Mouse (Mus musculus) midbrain, embryonic 16.5 days (tissue): Measurements from ENCODE around the gene Akr1c12. TPM values are rescaled to one million over a fixed set of nuclear protein-coding genes. Genes with fewer than 3 reads are reported as not detected.

Source experiments
- ATAC-seq: fragments of 200-750 bp; cut with Nextera tagmentation; 2 replicates; pipeline ENCODE4 v1.8.0; 2017; ENCODE audit warnings: moderate TSS enrichment
- H3K27ac ChIP-seq: fragments of 300-500 bp; sonication (generic); 2 replicates; pipeline ENCODE4 v1.5.1; 2014; ENCODE audit warnings: mild to moderate bottlenecking, low read length, mixed read lengths
- H3K27me3 ChIP-seq: fragments of 300-500 bp; sonication (generic); 2 replicates; pipeline ENCODE4 v1.6.1; 2014; ENCODE audit warnings: low read depth, low read length, mixed read lengths; ENCODE audit not compliant: control insufficient read depth, insufficient read depth
- H3K36me3 ChIP-seq: fragments of 300-500 bp; sonication (generic); 2 replicates; pipeline ENCODE4 v1.6.1; 2014; ENCODE audit warnings: mild to moderate bottlenecking, low read length, moderate library complexity, mixed read lengths; ENCODE audit not compliant: control insufficient read depth, insufficient read depth
- H3K4me1 ChIP-seq: fragments of 300-500 bp; sonication (generic); 2 replicates; pipeline ENCODE4 v1.6.1; 2014; ENCODE audit warnings: mild to moderate bottlenecking, low read length, mixed read lengths; ENCODE audit not compliant: control insufficient read depth, insufficient read depth
- H3K4me2 ChIP-seq: fragments of 300-500 bp; sonication (generic); 2 replicates; pipeline ENCODE4 v1.6.1; 2014; ENCODE audit warnings: mild to moderate bottlenecking, low read length, mixed read lengths
- H3K4me3 ChIP-seq: fragments of 300-500 bp; sonication (generic); 2 replicates; pipeline ENCODE4 v1.5.1; 2014; ENCODE audit warnings: low read depth, mild to moderate bottlenecking, low read length, moderate library complexity, mixed read lengths
- H3K9ac ChIP-seq: fragments of 300-500 bp; sonication (generic); 2 replicates; pipeline ENCODE4 v1.6.1; 2014; ENCODE audit warnings: low read depth, low read length, mixed read lengths
- H3K9me3 ChIP-seq: fragments of 300-500 bp; sonication (generic); replicated peaks from 2 replicates; pipeline ENCODE4 v1.6.1; 2014; ENCODE audit warnings: mild to moderate bottlenecking, low read length, mixed read lengths; ENCODE audit not compliant: control insufficient read depth, poor library complexity, severe bottlenecking
- WGBS: fragments of 180-500 bp; shearing (Covaris S2); extraction: QIAGEN DNeasy Blood & Tissue Kit; methylation state at CpG from one replicate; pipeline ENCODE4 v1.1.7; 2014; 5-methylcytosine and 5-hydroxymethylcytosine counted together
- polyA plus RNA-seq: library from polyadenylated mRNA; unstranded; fragments of >200 nt; fragmentation: Nextera tagmentation; extraction: Ambion mirVana; gene quantifications from 2 replicates; pipeline ENCODE4 v1.2.1, GENCODE M21; 2015

The Akr1c12 gene
- polyA plus RNA-seq, 1 experiment from 2014 or later: 0.23 TPM

DNA sequence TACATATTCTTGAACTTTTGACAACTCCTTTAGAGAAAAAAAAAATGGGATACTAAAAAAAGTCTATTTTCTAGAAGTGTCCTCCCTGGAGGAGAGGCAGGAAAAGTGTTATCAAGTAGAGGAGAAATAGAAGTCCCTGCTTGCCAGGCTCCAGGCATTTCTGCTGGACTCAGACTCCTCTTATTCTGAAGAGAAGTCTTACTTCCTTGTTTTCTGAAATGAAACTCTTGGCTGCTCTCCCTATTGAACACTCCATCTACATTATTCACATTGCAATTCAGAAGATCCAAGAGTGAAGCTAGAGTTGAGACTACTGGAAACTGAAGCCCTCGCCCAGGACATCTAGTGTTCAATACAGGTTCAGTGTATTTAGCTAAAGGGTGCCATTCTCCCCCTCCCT lies 50.8 kb downstream of the Akr1c12 start, which contains the start of gene Akr1c19:
Gene Akr1c19 (plus strand): TSS at position 260 of the 400 bp plus-strand sequence.
- no peak within 1 kb of the TSS for H3K9ac ChIP-seq
- no peak within 1 kb of the TSS for H3K4me2 ChIP-seq
- H3K27ac ChIP-seq: no peak within 1 kb of the TSS
- H3K27me3 ChIP-seq: no peaks in the 10 kb centered on the region
- no peak for ATAC-seq
- WGBS: 80% methylated on average over 1 of the region's 1 CpGs
- no peaks in the 10 kb centered on the region for H3K9me3 ChIP-seq
- no peak within 1 kb of the TSS for H3K4me3 ChIP-seq
- no peaks in the 10 kb centered on the region for H3K4me1 ChIP-seq
- H3K36me3 ChIP-seq: no peaks in the 10 kb centered on the region

Other genes with a start within 250 kb of the Akr1c12 start
- gene Akr1c14, start 230.4 kb downstream of the Akr1c12 start, polyA plus RNA-seq: 0.73 and 0.92 TPM in 2 replicates
- gene Akr1c18, start 128.8 kb downstream of the Akr1c12 start, polyA plus RNA-seq: not detected in 2 replicates
- gene Akr1c13, start 88.3 kb downstream of the Akr1c12 start, polyA plus RNA-seq: 1.2 and 1.5 TPM in 2 replicates
- gene Akr1c19, start 50.7 kb downstream of the Akr1c12 start, polyA plus RNA-seq: 7.4 and 8.4 TPM in 2 replicates
- not detected in 2 replicates for gene Akr1c6, start 154.9 kb upstream of the Akr1c12 start, polyA plus RNA-seq
- not detected in 2 replicates for gene Akr1c20, start 243.9 kb upstream of the Akr1c12 start, polyA plus RNA-seq